Mouse (Mus musculus): ENCODE results near the gene Aadacl4.
"Not testable (repeated sequence)": the region's sequence is repeated elsewhere in the genome, so short reads cannot be mapped to it uniquely, and the experiment has no call there.

Aadacl4 gene

DNA sequence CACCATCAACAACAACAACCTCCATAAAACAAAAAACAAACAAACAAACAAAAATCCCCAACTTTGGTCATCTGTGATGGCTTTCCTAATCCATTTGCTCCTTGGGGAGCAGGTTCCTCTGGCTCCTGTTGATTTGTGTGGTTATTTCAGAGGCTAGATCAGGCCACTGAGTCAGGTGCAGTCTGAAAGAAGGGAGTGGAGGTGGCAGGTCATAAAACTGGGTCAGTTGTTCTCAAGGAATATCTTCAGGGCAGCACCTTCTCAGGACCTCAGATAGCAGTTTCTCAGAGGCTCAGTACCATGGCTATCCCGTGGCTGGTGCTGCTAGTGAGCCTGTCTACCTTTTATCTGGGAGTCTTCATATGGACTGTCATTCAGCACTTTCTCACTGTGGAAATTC is at the start of gene Aadacl4:
Gene Aadacl4 (plus strand): TSS at position 301 of the 400 bp plus-strand sequence.
- no peak for DNase-seq (ENCODE audit: low read depth, low spot score)

GRCm38 (mm10) chr4:144565034-144565433 is 48.5 kb upstream of the Aadacl4 start, which contains the start of gene Gm13124:
Gm13124 (minus strand) TSS chr4:144565134.
- no peak for DNase-seq (ENCODE audit: low read depth, low spot score)

GRCm38 (mm10) chr4:144567752-144568151 is 45.8 kb upstream of the Aadacl4 start:
- no peak for DNase-seq (ENCODE audit: low read depth, low spot score)

DNA sequence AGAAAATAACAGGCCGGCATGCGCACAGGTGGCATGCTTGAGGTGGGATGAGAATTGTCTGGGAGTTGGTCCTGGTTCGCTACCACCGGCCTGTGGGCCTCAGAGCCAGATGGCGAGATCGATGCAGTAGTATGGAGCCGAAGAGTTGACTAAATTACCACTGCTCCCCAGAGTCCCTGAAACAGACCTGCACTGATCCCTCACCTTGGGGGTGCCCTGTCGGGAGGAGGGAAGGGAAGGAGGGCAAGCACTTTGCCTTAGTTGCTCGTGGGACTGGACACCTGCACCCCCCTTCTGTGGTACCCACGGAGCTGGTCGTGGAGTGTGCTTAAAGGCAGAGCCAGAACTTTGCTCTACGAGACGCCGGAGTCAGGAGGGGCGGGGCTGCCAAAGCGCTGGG is 27.3 kb upstream of the Aadacl4 start:
- not testable (repeated sequence) for DNase-seq (ENCODE audit: low read depth, low spot score)

- no peak for DNase-seq (ENCODE audit: low read depth, low spot score)
Observed at GRCm38 (mm10) chr4:144592790-144593189, 20.7 kb upstream of the Aadacl4 start.

- DNase-seq (ENCODE audit: low read depth, low spot score) = no peak
Observed at GRCm38 (mm10) chr4:144614586-144614985, 1.1 kb downstream of the Aadacl4 start.

DNA sequence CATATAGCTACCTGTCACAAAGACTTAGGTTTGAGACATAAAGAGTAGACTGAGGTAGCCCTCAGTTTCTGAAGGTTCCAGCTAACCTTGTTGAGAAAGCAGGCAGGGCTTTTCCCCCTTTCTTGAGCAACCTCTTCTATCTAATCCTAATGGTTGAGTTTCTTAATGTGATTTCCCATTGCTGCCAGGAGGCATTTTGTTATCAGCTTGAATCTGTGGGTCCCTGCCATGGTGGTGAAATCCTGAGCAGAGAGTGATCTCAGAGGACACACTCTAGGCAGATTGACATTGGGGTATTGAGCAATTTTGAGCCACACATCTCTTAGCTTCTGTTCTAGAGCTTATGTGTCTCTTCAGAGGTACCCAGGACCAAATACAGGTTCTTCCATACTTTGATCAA is 24.8 kb downstream of the Aadacl4 start:
- no peak for DNase-seq (ENCODE audit: low read depth, low spot score)

Measured in mesoderm, embryonic 11.5 days (tissue).